10 mouse cellular contexts compared by ENCODE assay signal in the genomic region with DNA sequence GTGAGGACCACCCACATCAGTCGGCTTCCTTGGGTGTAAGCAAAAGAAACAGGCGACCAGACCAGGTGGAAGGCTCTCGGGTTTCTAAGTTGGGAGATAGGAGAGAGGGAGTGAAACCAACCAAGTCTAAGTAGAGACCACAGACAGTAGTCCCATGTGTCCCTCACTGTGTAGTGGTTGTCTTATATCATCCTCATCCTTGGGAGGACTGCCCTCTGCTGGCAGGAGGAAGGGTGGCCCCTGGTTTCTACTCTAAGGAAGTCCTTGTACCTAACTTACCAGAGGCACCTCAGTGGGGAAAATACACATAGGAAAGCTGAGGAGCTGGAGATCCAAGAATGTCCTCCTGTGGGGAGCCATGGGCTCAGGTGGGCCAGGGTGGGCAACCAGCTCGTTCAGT. TPM values are rescaled to one million over a fixed set of nuclear protein-coding genes. Genes with fewer than 3 reads are reported as not detected.
A peak's percentile ranks its signal among the peaks of the same experiment; 100 is the strongest.
DNase-seq lines count a peak whose midpoint lies in the region; ATAC-seq lines count a peak whose summit lies in the region.
"Had no signal": no experiment of that assay in that cellular context is flagged by ENCODE, and none has a peak within 500 bp of the region (broad histone marks: within the 10 kb centered on the region; RNA-seq: fewer than 3 reads in every experiment).

No protein-coding gene starts in this region.

- H3K9ac ChIP-seq in forebrain, embryonic 16.5 days (replicated peaks; ENCODE audit: low read depth, low read length): no peak overlapping the region
- H3K9ac ChIP-seq in limb, embryonic 11.5 days (ENCODE audit: low read length): no peak overlapping the region
- no peak overlapping the region for H3K9ac ChIP-seq in neural tube, embryonic 15.5 days (replicated peaks)
- H3K9ac ChIP-seq: embryonic facial prominence, embryonic 15.5 days had no signal

- 43% methylated on average over 4 of the region's 4 CpGs for WGBS in forebrain, embryonic 16.5 days
- WGBS in limb, embryonic 11.5 days: 35% methylated on average over 4 of the region's 4 CpGs
- 41% methylated on average over 4 of the region's 4 CpGs for WGBS in neural tube, embryonic 15.5 days

- no peaks in the 10 kb centered on the region for H3K4me1 ChIP-seq in forebrain, embryonic 16.5 days (replicated peaks; ENCODE audit: control insufficient read depth, insufficient read depth, low read length)
- H3K4me1 ChIP-seq in limb, embryonic 11.5 days (ENCODE audit: control insufficient read depth, insufficient read depth, low read length): no peaks in the 10 kb centered on the region
- H3K4me1 ChIP-seq in neural tube, embryonic 15.5 days: no peaks in the 10 kb centered on the region
- H3K4me1 ChIP-seq: embryonic facial prominence, embryonic 15.5 days had no signal

- H3K36me3 ChIP-seq in forebrain, embryonic 16.5 days (ENCODE audit: control insufficient read depth, insufficient read depth): no peaks in the 10 kb centered on the region
- no peaks in the 10 kb centered on the region for H3K36me3 ChIP-seq in limb, embryonic 11.5 days (ENCODE audit: control insufficient read depth, insufficient read depth, low read length)
- no peaks in the 10 kb centered on the region for H3K36me3 ChIP-seq in neural tube, embryonic 15.5 days
- H3K36me3 ChIP-seq: embryonic facial prominence, embryonic 15.5 days had no signal

- ATAC-seq in forebrain, embryonic 16.5 days: peak; percentile 66; the same call in 1 of the 2 replicates
- peak; percentile 67 for ATAC-seq in limb, embryonic 11.5 days (ENCODE audit: insufficient number of reproducible peaks, low FRiP score, low TSS enrichment, low read depth)
- ATAC-seq in neural tube, embryonic 15.5 days (ENCODE audit: low FRiP score): 0 out of 2 replicates have a peak, but pooled peaks have one; percentile 43
- ATAC-seq in megakaryocyte, adult 5-6 weeks (ENCODE audit: poor library complexity, severe bottlenecking): no peak

- no peak overlapping the region for H3K27ac ChIP-seq in forebrain, embryonic 16.5 days (ENCODE audit: low read length)
- H3K27ac ChIP-seq in limb, embryonic 11.5 days (replicated peaks; ENCODE audit: low read depth, low read length): no peak overlapping the region
- no peak overlapping the region for H3K27ac ChIP-seq in neural tube, embryonic 15.5 days (replicated peaks)
- H3K27ac ChIP-seq: embryonic facial prominence, embryonic 15.5 days had no signal

- no peak overlapping the region for H3K4me3 ChIP-seq in forebrain, embryonic 16.5 days (replicated peaks; ENCODE audit: low read length)
- no peak overlapping the region for H3K4me3 ChIP-seq in limb, embryonic 11.5 days (ENCODE audit: low read depth, low read length)
- no peak overlapping the region for H3K4me3 ChIP-seq in neural tube, embryonic 15.5 days (replicated peaks)
- H3K4me3 ChIP-seq: embryonic facial prominence, embryonic 15.5 days had no signal

- no peaks in the 10 kb centered on the region for H3K9me3 ChIP-seq in forebrain, embryonic 16.5 days (ENCODE audit: control insufficient read depth, low read length)
- H3K9me3 ChIP-seq in limb, embryonic 11.5 days (ENCODE audit: control insufficient read depth, low read length): no peaks in the 10 kb centered on the region
- H3K9me3 ChIP-seq in neural tube, embryonic 15.5 days (replicated peaks): no peaks in the 10 kb centered on the region
- H3K9me3 ChIP-seq: embryonic facial prominence, embryonic 15.5 days had no signal

- H3K27me3 ChIP-seq in forebrain, embryonic 16.5 days (replicated peaks; ENCODE audit: control insufficient read depth, insufficient read depth, low read length): no peaks in the 10 kb centered on the region
- no peaks in the 10 kb centered on the region for H3K27me3 ChIP-seq in limb, embryonic 11.5 days (ENCODE audit: control insufficient read depth, insufficient read depth, low read length)
- H3K27me3 ChIP-seq in neural tube, embryonic 15.5 days (replicated peaks): no peaks in the 10 kb centered on the region
- H3K27me3 ChIP-seq: embryonic facial prominence, embryonic 15.5 days had no signal

- H3K4me2 ChIP-seq in forebrain, embryonic 16.5 days (ENCODE audit: low read length): no peak overlapping the region
- H3K4me2 ChIP-seq in limb, embryonic 11.5 days (ENCODE audit: low read depth, severe bottlenecking): no peak overlapping the region
- no peak overlapping the region for H3K4me2 ChIP-seq in neural tube, embryonic 15.5 days
- H3K4me2 ChIP-seq: embryonic facial prominence, embryonic 15.5 days had no signal

- peak; percentile 12 to 31 for DNase-seq in lung, adult 18-20 months
- no peak for DNase-seq in lung, postnatal 25 days (ENCODE audit: low spot score)
- DNase-seq in c-Kit-positive CD71-negative TER-119-negative erythroid progenitor cells, embryonic 14.5 days (ENCODE audit: low read depth): peak; percentile 50
- peak; percentile 50 for DNase-seq in kidney, adult 9 months
- DNase-seq in limb, embryonic 11.5 days (ENCODE audit: low spot score): peak; percentile 75

RNA-seq across cellular contexts. Expression of a gene that starts 23.8 kb away (rescaled TPM):
- 0.10 and 0.11 TPM in 2 replicates for polyA plus RNA-seq in forebrain, embryonic 16.5 days (2015; fragmentation: Nextera tagmentation; extraction: Ambion mirVana)
- polyA plus RNA-seq in limb, embryonic 11.5 days (2014; fragmentation: Nextera tagmentation; extraction: Ambion mirVana): 5.2 and 5.8 TPM in 2 replicates
- polyA plus RNA-seq in neural tube, embryonic 15.5 days (2015; fragmentation: Nextera tagmentation; extraction: Ambion mirVana): 0.42 and 0.43 TPM in 2 replicates
- not detected in 2 replicates for total RNA-seq in megakaryocyte, adult 5-6 weeks (2015)
- not detected in 2 replicates for total RNA-seq in megakaryocyte, adult 5-6 weeks (2017)
- polyA plus RNA-seq: spleen, adult 2 months had no signal

RNA-seq across cellular contexts. Expression of a gene that starts 44.5 kb away (rescaled TPM):
- polyA plus RNA-seq in forebrain, embryonic 16.5 days (2015; fragmentation: Nextera tagmentation; extraction: Ambion mirVana): 0.10 and 0.14 TPM in 2 replicates
- 0.23 TPM in 1 of 2 replicates, not detected in the other for polyA plus RNA-seq in limb, embryonic 11.5 days (2014; fragmentation: Nextera tagmentation; extraction: Ambion mirVana)
- 0.50 and 2.1 TPM in 2 replicates for polyA plus RNA-seq in neural tube, embryonic 15.5 days (2015; fragmentation: Nextera tagmentation; extraction: Ambion mirVana)
- total RNA-seq in megakaryocyte, adult 5-6 weeks (2015): not detected in 2 replicates
- 0.26 TPM in 1 of 2 replicates, not detected in the other for total RNA-seq in megakaryocyte, adult 5-6 weeks (2017)
